Mouse (Mus musculus): ENCODE measurements at regions not wholly inside any gene's neighbourhood (a gene's known extent, or its start where the extent isn't known, plus 50 kb on each side); places are given as distances from the start of the nearest gene placed in this dataset.

DNA sequence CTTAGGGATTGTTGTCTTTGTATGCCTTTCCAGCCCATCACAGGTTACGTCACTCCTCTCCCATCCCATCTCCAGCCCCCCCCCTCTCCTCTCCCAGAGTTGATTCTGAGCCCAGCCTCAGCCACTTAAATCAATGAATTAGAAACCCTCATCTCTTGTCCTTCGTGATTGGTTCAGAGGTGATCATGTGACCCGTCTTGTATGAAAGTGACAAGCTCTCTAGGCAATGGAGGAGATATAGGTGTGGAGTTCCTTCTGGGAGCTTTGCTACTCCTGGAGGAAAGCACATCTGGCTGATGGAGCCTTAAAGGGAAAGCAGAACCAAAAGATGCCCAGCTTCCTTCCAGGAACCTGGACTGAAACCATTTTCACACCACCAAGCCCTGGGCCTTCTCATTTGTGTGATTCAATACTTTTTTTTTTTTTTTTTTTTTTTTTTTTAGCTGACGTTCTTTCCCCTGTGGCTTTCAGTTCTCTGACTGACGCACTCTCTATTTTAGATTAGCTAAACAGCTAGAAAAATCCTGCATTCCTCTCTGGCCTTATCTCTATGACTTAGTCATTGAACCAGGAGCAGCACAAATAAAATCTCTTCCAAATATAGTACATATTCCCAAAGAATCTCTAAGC lies 63.4 kb upstream of the Tlk1 start:
- TF ChIP-seq POLR2A (IDR thresholded peaks at IDR 0.05; ENCODE audit: borderline replicate concordance, extremely low read depth, low read depth, low read length) (no peak), CTCF (IDR thresholded peaks at IDR 0.05; ENCODE audit: insufficient read depth, low read length) (no peak)

Data from lung, adult 2 months (tissue).